Mouse (Mus musculus) CH12.LX (cell line): ENCODE measurements at regions not wholly inside any gene's neighbourhood (a gene's known extent, or its start where the extent isn't known, plus 50 kb on each side); places are given as distances from the start of the nearest gene placed in this dataset.

ENCODE experiments used
- DNase-seq: peaks from one replicate; pipeline ENCODE4 v3.0.0-alpha.2; 2013; ENCODE audit errors: extremely low read depth
- H3K27ac ChIP-seq: 2 replicates; pipeline ENCODE4 v1.5.1; 2012; ENCODE audit warnings: low read depth, mild to moderate bottlenecking, control low read depth, moderate library complexity; ENCODE audit not compliant: insufficient read depth
- H3K27me3 ChIP-seq: replicated peaks from 2 replicates; pipeline ENCODE3; 2012; ENCODE audit warnings: inconsistent platforms
- H3K36me3 ChIP-seq, 2 experiments: replicated peaks in 1 of 2; 2 replicates each; pipeline versions ENCODE3 to v1.6.1; 2012; ENCODE audit warnings: inconsistent platforms in 1 of 2, low read length in 1 of 2, mild to moderate bottlenecking in 1 of 2, mixed read lengths in 1 of 2, moderate library complexity in 1 of 2; ENCODE audit not compliant: control insufficient read depth in 1 of 2, insufficient read depth in 1 of 2
- H3K4me1 ChIP-seq, 2 experiments: 2 replicates each; pipeline ENCODE4 v1.6.1; 2012; ENCODE audit warnings: inconsistent platforms in 1 of 2, moderate library complexity in 1 of 2; ENCODE audit not compliant: insufficient read depth in 2 of 2, control insufficient read depth in 1 of 2
- H3K4me2 ChIP-seq: 2 replicates; pipeline ENCODE4 v1.6.1; 2012; ENCODE audit warnings: low read depth, mild to moderate bottlenecking, control low read depth; ENCODE audit not compliant: poor library complexity, insufficient read depth, severe bottlenecking
- H3K4me3 ChIP-seq, 3 experiments: fragments of 150-350 bp in 1 of 3; sonication (generic) in 1 of 3; replicated peaks in 1 of 3; 2 replicates each; pipeline versions ENCODE3 to v1.5.1; 2011 to 2012; ENCODE audit warnings: low read depth in 2 of 3, low read length in 2 of 3, mild to moderate bottlenecking in 2 of 3, moderate library complexity in 2 of 3, control low read depth in 1 of 3, improper control_type of control experiment in 1 of 3, inconsistent platforms in 1 of 3, mixed read lengths in 1 of 3; ENCODE audit not compliant: poor library complexity in 1 of 3
- H3K79me2 ChIP-seq: replicated peaks from 2 replicates; pipeline ENCODE4 v1.6.1; 2012; ENCODE audit warnings: mild to moderate bottlenecking, moderate library complexity; ENCODE audit not compliant: control insufficient read depth, poor library complexity, insufficient read depth, severe bottlenecking; ENCODE audit errors: extremely low read depth
- H3K9ac ChIP-seq: 2 replicates; pipeline ENCODE4 v1.6.1; 2012; ENCODE audit warnings: low read depth, mild to moderate bottlenecking, control low read depth, moderate library complexity; ENCODE audit not compliant: insufficient read depth
- H3K9me3 ChIP-seq: replicated peaks from 2 replicates; pipeline ENCODE3; 2012; ENCODE audit warnings: low read length, inconsistent platforms, mixed read lengths
- BHLHE40 ChIP-seq: IDR thresholded peaks from 2 replicates; pipeline ENCODE4 v1.6.1; 2011; ENCODE audit warnings: mild to moderate bottlenecking, low read depth, low read length, improper control_type of control experiment
- CHD1 ChIP-seq: IDR thresholded peaks from 2 replicates; pipeline ENCODE4 v1.6.1; 2012; ENCODE audit warnings: low read depth, low read length, improper control_type of control experiment, inconsistent platforms
- CTCF ChIP-seq, 2 experiments: IDR thresholded peaks in 1 of 2; conservative IDR thresholded peaks in 1 of 2; 2 replicates each; pipeline ENCODE4 v1.5.1; 2011 to 2012; ENCODE audit warnings: low read depth in 2 of 2, low read length in 2 of 2, improper control_type of control experiment in 1 of 2, inconsistent platforms in 1 of 2, mild to moderate bottlenecking in 1 of 2, moderate library complexity in 1 of 2
- E2F4 ChIP-seq: IDR thresholded peaks from 2 replicates; pipeline ENCODE4 v1.6.1; 2011; ENCODE audit warnings: low read depth, low read length, improper control_type of control experiment; ENCODE audit not compliant: insufficient replicate concordance
- ELF1 ChIP-seq: IDR thresholded peaks from 2 replicates; pipeline ENCODE4 v1.6.1; 2014; ENCODE audit warnings: low read depth, mild to moderate bottlenecking, inconsistent platforms, low read length, improper control_type of control experiment
- EP300 ChIP-seq: IDR thresholded peaks from 2 replicates; pipeline ENCODE4 v1.6.1; 2011; ENCODE audit warnings: low read length, improper control_type of control experiment
- ETS1 ChIP-seq: conservative IDR thresholded peaks from 2 replicates; pipeline ENCODE4 v1.6.1; 2012; ENCODE audit warnings: low read depth, mild to moderate bottlenecking, inconsistent platforms, low read length, improper control_type of control experiment, moderate library complexity
- GABPA ChIP-seq: IDR thresholded peaks from 2 replicates; pipeline ENCODE4 v1.6.1; 2012; ENCODE audit warnings: low read depth, low read length, improper control_type of control experiment, inconsistent platforms; ENCODE audit not compliant: insufficient replicate concordance
- JUND ChIP-seq: conservative IDR thresholded peaks from 2 replicates; pipeline ENCODE4 v1.6.1; 2011; ENCODE audit warnings: low read depth, low read length, improper control_type of control experiment
- KAT2A ChIP-seq: IDR thresholded peaks from 2 replicates; pipeline ENCODE4 v1.6.1; 2012; ENCODE audit warnings: low read length, improper control_type of control experiment, inconsistent platforms; ENCODE audit not compliant: insufficient replicate concordance
- MAFK ChIP-seq: IDR thresholded peaks from 2 replicates; pipeline ENCODE4 v1.6.1; 2011; ENCODE audit warnings: low read length, improper control_type of control experiment; ENCODE audit not compliant: insufficient replicate concordance
- MAX ChIP-seq: IDR thresholded peaks from 2 replicates; pipeline ENCODE4 v1.6.1; 2011; ENCODE audit warnings: low read length, improper control_type of control experiment
- MAZ ChIP-seq: IDR thresholded peaks from 2 replicates; pipeline ENCODE4 v1.6.1; 2012; ENCODE audit warnings: low read depth, mild to moderate bottlenecking, inconsistent platforms, low read length, improper control_type of control experiment, moderate library complexity
- MEF2A ChIP-seq: IDR thresholded peaks from 2 replicates; pipeline ENCODE4 v1.6.1; 2014; ENCODE audit warnings: low read depth, mild to moderate bottlenecking, inconsistent platforms, low read length, improper control_type of control experiment, borderline replicate concordance
- MXI1 ChIP-seq: IDR thresholded peaks from 2 replicates; pipeline ENCODE4 v1.6.1; 2011; ENCODE audit warnings: mild to moderate bottlenecking, low read depth, low read length, improper control_type of control experiment
- NELFE ChIP-seq: IDR thresholded peaks from 2 replicates; pipeline ENCODE4 v1.6.1; 2011; ENCODE audit warnings: low read depth, low read length, improper control_type of control experiment
- NRF1 ChIP-seq: IDR thresholded peaks from 2 replicates; pipeline ENCODE4 v1.6.1; 2014; ENCODE audit warnings: low read depth, mild to moderate bottlenecking, inconsistent platforms, low read length, improper control_type of control experiment, moderate library complexity
- PAX5 ChIP-seq: IDR thresholded peaks from 2 replicates; pipeline ENCODE4 v1.6.1; 2012; ENCODE audit warnings: low read length, inconsistent platforms, mixed read lengths
- POLR2A ChIP-seq: IDR thresholded peaks from 2 replicates; pipeline ENCODE4 v1.6.1; 2011; ENCODE audit warnings: low read depth, mild to moderate bottlenecking, improper control_type of control experiment, low read length
- RAD21 ChIP-seq: IDR thresholded peaks from 2 replicates; pipeline ENCODE4 v1.6.1; 2011; ENCODE audit warnings: low read depth, mild to moderate bottlenecking, low read length, improper control_type of control experiment, moderate library complexity
- RCOR1 ChIP-seq: conservative IDR thresholded peaks from 2 replicates; pipeline ENCODE4 v1.6.1; 2012; ENCODE audit warnings: low read depth, mild to moderate bottlenecking, inconsistent platforms, low read length, improper control_type of control experiment
- TBP ChIP-seq: conservative IDR thresholded peaks from 2 replicates; pipeline ENCODE4 v1.6.1; 2011; ENCODE audit warnings: low read depth, low read length, improper control_type of control experiment
- TCF12 ChIP-seq: IDR thresholded peaks from 2 replicates; pipeline ENCODE4 v1.6.1; 2014; ENCODE audit warnings: low read depth, mild to moderate bottlenecking, inconsistent platforms, low read length, improper control_type of control experiment
- UBTF ChIP-seq: IDR thresholded peaks from 2 replicates; pipeline ENCODE4 v1.6.1; 2012; ENCODE audit warnings: low read depth, mild to moderate bottlenecking, inconsistent platforms, low read length, improper control_type of control experiment, moderate library complexity
- USF1 ChIP-seq: IDR thresholded peaks from 2 replicates; pipeline ENCODE4 v1.6.1; 2014; ENCODE audit warnings: low read depth, mild to moderate bottlenecking, inconsistent platforms, low read length, improper control_type of control experiment
- USF2 ChIP-seq: conservative IDR thresholded peaks from 2 replicates; pipeline ENCODE4 v1.6.1; 2011; ENCODE audit warnings: low read depth, low read length, improper control_type of control experiment
- ZC3H11A ChIP-seq: IDR thresholded peaks from 2 replicates; pipeline ENCODE4 v1.6.1; 2012; ENCODE audit warnings: low read depth, mild to moderate bottlenecking, inconsistent platforms, low read length, improper control_type of control experiment
- ZMIZ1 ChIP-seq: IDR thresholded peaks from 2 replicates; pipeline ENCODE4 v1.6.1; 2012; ENCODE audit warnings: low read depth, mild to moderate bottlenecking, inconsistent platforms, low read length, improper control_type of control experiment
- ZNF384 ChIP-seq: IDR thresholded peaks from 2 replicates; pipeline ENCODE4 v1.6.1; 2012; ENCODE audit warnings: low read depth, low read length, improper control_type of control experiment, inconsistent platforms
- dilution Hi-C: fragments of 300-500 bp; cut with MboI; formaldehyde crosslinking; loops from 2 replicates; pipeline ENCODE4 v1.14.3; 2020; ENCODE audit warnings: low sequenced_read_pairs; ENCODE audit not compliant: extremely low pct_unique_long_range_greater_than_20kb, extremely low pct_ligation_motif_present
- in situ Hi-C: fragments of 300-500 bp; cut with MboI; formaldehyde crosslinking; loops from 3 replicates; pipeline ENCODE4 v1.14.3; 2019; ENCODE audit warnings: low sequenced_read_pairs, low pct_ligation_motif_present, low pct_unique_long_range_greater_than_20kb, mixed read lengths

DNA sequence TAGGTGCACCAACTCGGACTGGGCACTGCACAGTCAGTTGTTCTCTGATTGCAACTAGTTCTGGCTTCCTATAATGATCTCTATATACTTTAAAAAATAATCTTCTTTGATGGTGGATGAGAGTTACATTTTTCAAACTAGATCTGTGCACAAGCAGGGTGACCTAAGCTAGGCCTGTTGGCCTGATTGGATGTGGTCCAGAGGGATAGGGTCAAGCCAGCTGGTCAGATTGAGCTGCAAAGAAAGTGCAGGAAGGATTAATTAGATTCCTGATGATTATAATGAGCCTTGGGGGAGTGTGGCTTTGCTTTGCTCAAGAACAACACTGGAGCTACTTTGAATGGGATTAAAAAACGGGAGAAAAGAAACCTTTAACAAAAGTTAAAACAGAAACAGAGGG is 195.8 kb upstream of the Lrrc3b start:
- Histone ChIP-seq H3K36me3 (no peaks in the 10 kb centered on the region), H3K27me3 (no peaks in the 10 kb centered on the region), H3K9ac (no peak overlapping the region), H3K4me2 (no peak overlapping the region), H3K79me2 (no peaks in the 10 kb centered on the region), H3K4me1 (no peaks in the 10 kb centered on the region), H3K9me3 (no peaks in the 10 kb centered on the region), H3K27ac (no peak overlapping the region), H3K4me3 (no peak overlapping the region)
- no peak for DNase-seq
- TF ChIP-seq MXI1 (no peak), BHLHE40 (no peak), MEF2A (no peak), EP300 (no peak), E2F4 (no peak), MAFK (no peak), KAT2A (no peak), CTCF (conservative IDR thresholded peaks at IDR 0.05 in 1 of 2, IDR thresholded peaks at IDR 0.05 in 1 of 2; ENCODE audit: low read depth in 2 of 2, low read length in 2 of 2) (no peak), TCF12 (no peak), ZNF384 (no peak), CHD1 (no peak), POLR2A (no peak), ZC3H11A (no peak), MAX (no peak), RCOR1 (no peak), ELF1 (no peak), ETS1 (no peak)
- in situ Hi-C loops = no loop called here
- dilution Hi-C loops = no loop called here

DNA sequence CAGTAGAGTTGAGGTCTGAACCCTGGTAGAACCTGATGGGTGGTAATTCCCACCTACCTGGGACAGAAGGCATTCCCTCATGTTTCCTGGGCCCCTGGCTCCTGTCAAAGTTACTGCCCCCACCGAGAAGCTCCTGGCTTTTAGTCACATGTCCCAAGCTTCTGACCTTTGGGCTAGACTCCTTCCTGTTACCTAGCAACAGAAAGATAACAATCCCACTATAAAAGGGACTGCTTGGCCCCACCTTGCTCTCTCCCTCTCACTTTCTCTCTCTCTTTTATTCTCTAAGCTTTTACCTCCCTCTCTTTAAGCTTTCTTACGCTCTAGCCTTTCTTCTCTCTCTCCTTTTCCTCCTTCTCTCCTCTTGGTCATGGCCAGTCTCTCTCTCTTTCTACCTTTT is 198.9 kb upstream of the Lrrc3b start:
- dilution Hi-C loops (no loop called here), in situ Hi-C loops (no loop called here)
- H3K9ac ChIP-seq = no peak overlapping the region
- TF ChIP-seq USF2 = no peak
- no peak for TF ChIP-seq UBTF
- TF ChIP-seq RAD21 = no peak
- no peak for TF ChIP-seq NELFE
- no peak for TF ChIP-seq ZMIZ1
- no peak for TF ChIP-seq MAZ
- no peak for TF ChIP-seq JUND
- TF ChIP-seq RCOR1 = no peak
- no peak for TF ChIP-seq ELF1
- TF ChIP-seq GABPA = no peak
- no peak for TF ChIP-seq POLR2A
- no peak for TF ChIP-seq PAX5
- no peak for TF ChIP-seq TBP
- no peak for TF ChIP-seq NRF1
- TF ChIP-seq BHLHE40 = no peak
- TF ChIP-seq TCF12 = no peak
- TF ChIP-seq ZNF384 = no peak
- TF ChIP-seq USF1 = no peak
- no peaks in the 10 kb centered on the region for H3K36me3 ChIP-seq
- no peaks in the 10 kb centered on the region for H3K4me1 ChIP-seq
- DNase-seq = no peak
- no peaks in the 10 kb centered on the region for H3K9me3 ChIP-seq
- no peaks in the 10 kb centered on the region for H3K79me2 ChIP-seq
- H3K4me2 ChIP-seq = no peak overlapping the region
- H3K4me3 ChIP-seq = no peak overlapping the region
- no peak overlapping the region for H3K27ac ChIP-seq
- H3K27me3 ChIP-seq = no peaks in the 10 kb centered on the region
